Mouse (Mus musculus) embryonic fibroblast, embryonic 13.5 days (primary cell): Measurements from ENCODE around the gene Socs3.

ENCODE experiments used
- CTCF ChIP-seq: IDR thresholded peaks from 2 replicates; pipeline ENCODE4 v1.5.1; 2011; ENCODE audit warnings: mild to moderate bottlenecking, control low read depth, low read length, moderate library complexity, borderline replicate concordance; ENCODE audit not compliant: insufficient read depth
- POLR2A ChIP-seq: IDR thresholded peaks from 2 replicates; pipeline ENCODE4 v1.6.1; 2011; ENCODE audit warnings: low read depth, mild to moderate bottlenecking, control low read depth, low read length, moderate library complexity

DNA sequence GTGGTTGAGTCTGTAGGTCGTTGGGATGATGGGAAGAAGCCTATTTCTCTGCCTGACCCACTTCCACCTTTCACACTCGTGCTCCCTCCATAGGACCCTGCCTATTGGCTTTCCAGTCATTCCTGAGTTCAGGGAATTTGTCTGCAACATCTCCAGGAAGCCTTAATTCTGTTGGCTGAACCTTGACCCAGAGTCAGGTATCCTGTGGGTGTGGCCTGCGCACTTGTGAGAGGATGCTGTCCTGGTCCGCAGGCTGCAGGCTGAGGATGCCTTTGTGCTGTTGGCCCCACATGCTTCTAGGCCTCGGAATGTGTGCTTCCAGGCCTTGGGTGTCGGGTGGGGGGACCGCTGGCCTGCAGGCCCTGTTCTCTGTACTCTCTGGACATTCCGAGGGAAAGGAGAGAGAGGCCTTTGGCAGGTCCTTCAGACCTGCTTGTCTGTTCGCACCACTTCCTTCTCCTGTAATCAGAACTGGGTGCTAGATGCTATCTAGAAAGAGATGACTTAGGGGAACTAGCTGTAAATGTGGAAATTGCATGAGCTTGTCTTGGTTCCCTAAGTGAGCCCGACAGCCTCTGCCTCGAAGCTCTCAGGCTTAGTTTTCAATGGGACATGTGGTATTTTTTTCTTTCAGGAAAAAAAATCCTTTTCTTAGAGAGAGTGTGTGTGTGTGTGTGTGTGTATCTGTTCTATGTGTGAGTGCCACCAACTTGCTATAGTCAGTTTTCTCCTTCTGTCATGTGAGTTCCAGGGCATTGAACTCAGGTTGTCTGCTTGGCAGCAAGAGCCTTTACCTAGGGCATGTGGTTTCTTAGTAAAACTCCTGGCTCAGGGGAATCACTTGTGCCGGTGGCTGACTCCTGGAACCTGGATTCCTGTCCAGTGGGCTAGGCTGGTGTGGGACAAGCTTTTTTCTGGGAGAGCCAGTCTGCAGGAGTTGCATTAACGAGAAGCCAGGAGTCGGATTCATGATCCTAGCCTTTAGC is 23.6 kb upstream of the Socs3 start:
- TF ChIP-seq POLR2A: no peak
- no peak for TF ChIP-seq CTCF
